Mouse (Mus musculus): ENCODE measurements at regions not wholly inside any gene's neighbourhood (a gene's known extent, or its start where the extent isn't known, plus 50 kb on each side); places are given as distances from the start of the nearest gene placed in this dataset.
"Not testable (repeated sequence)": the region's sequence is repeated elsewhere in the genome, so short reads cannot be mapped to it uniquely, and the experiment has no call there.

- Histone ChIP-seq H3K4me2 (ENCODE audit: low read length) (no peak overlapping the region), H3K9ac (replicated peaks; ENCODE audit: low read depth, low read length) (no peak overlapping the region), H3K4me1 (replicated peaks; ENCODE audit: control insufficient read depth, insufficient read depth, low read length) (no peaks in the 10 kb centered on the region), H3K4me3 (replicated peaks; ENCODE audit: low read length) (no peak overlapping the region), H3K27me3 (replicated peaks; ENCODE audit: control insufficient read depth, insufficient read depth, low read length) (no peaks in the 10 kb centered on the region), H3K36me3 (ENCODE audit: control insufficient read depth, insufficient read depth) (no peaks in the 10 kb centered on the region), H3K9me3 (ENCODE audit: control insufficient read depth, low read length) (no peaks in the 10 kb centered on the region), H3K27ac (ENCODE audit: low read length) (no peak overlapping the region)
- WGBS, result 31% methylated on average over 2 of the region's 2 CpGs
- ATAC-seq, result peak; percentile 93
These were observed 74.1 kb upstream of the Diaph3 start for GRCm38 (mm10) chr14:87215099-87215498.

GRCm38 (mm10) chr14:87217042-87217441, 76.0 kb upstream of the Diaph3 start:
- no peak overlapping the region for H3K27ac ChIP-seq (ENCODE audit: low read length)
- no peaks in the 10 kb centered on the region for H3K27me3 ChIP-seq (replicated peaks; ENCODE audit: control insufficient read depth, insufficient read depth, low read length)
- no peak overlapping the region for H3K9ac ChIP-seq (replicated peaks; ENCODE audit: low read depth, low read length)
- no peaks in the 10 kb centered on the region for H3K4me1 ChIP-seq (replicated peaks; ENCODE audit: control insufficient read depth, insufficient read depth, low read length)
- no peaks in the 10 kb centered on the region for H3K36me3 ChIP-seq (ENCODE audit: control insufficient read depth, insufficient read depth)
- no peaks in the 10 kb centered on the region for H3K9me3 ChIP-seq (ENCODE audit: control insufficient read depth, low read length)
- H3K4me2 ChIP-seq (ENCODE audit: low read length), result no peak overlapping the region
- WGBS, result 77% methylated on average over 7 of the region's 7 CpGs
- no peak for ATAC-seq
- H3K4me3 ChIP-seq (replicated peaks; ENCODE audit: low read length), result no peak overlapping the region

- Histone ChIP-seq H3K4me1 (replicated peaks; ENCODE audit: control insufficient read depth, insufficient read depth, low read length) (no peaks in the 10 kb centered on the region; the same call in 1 of the 2 replicates), H3K9ac (replicated peaks; ENCODE audit: low read depth, low read length) (no peak overlapping the region), H3K9me3 (ENCODE audit: control insufficient read depth, low read length) (no peaks in the 10 kb centered on the region), H3K27me3 (replicated peaks; ENCODE audit: control insufficient read depth, insufficient read depth, low read length) (no peaks in the 10 kb centered on the region), H3K4me3 (replicated peaks; ENCODE audit: low read length) (no peak overlapping the region), H3K36me3 (ENCODE audit: control insufficient read depth, insufficient read depth) (no peaks in the 10 kb centered on the region), H3K27ac (ENCODE audit: low read length) (no peak overlapping the region), H3K4me2 (ENCODE audit: low read length) (no peak overlapping the region)
- no peak for ATAC-seq
- WGBS, result 91% methylated on average over 3 of the region's 3 CpGs
These were observed 78.9 kb upstream of the Diaph3 start for GRCm38 (mm10) chr14:87219975-87220374.

- peak; percentile 57 for ATAC-seq
- H3K4me3 ChIP-seq (replicated peaks; ENCODE audit: low read length), result no peak overlapping the region
- no peak overlapping the region for H3K9ac ChIP-seq (replicated peaks; ENCODE audit: low read depth, low read length)
- no peaks in the 10 kb centered on the region for H3K27me3 ChIP-seq (replicated peaks; ENCODE audit: control insufficient read depth, insufficient read depth, low read length)
- H3K9me3 ChIP-seq (ENCODE audit: control insufficient read depth, low read length), result no peaks in the 10 kb centered on the region
- H3K36me3 ChIP-seq (ENCODE audit: control insufficient read depth, insufficient read depth), result no peaks in the 10 kb centered on the region
- WGBS, result 39% methylated on average over 5 of the region's 5 CpGs
- H3K4me1 ChIP-seq (replicated peaks; ENCODE audit: control insufficient read depth, insufficient read depth, low read length), result no peaks in the 10 kb centered on the region; the same call in 1 of the 2 replicates
- no peak overlapping the region for H3K27ac ChIP-seq (ENCODE audit: low read length)
- H3K4me2 ChIP-seq (ENCODE audit: low read length), result no peak overlapping the region
These were observed 83.8 kb upstream of the Diaph3 start for GRCm38 (mm10) chr14:87224870-87225269.

- no peaks in the 10 kb centered on the region for H3K4me1 ChIP-seq (replicated peaks; ENCODE audit: control insufficient read depth, insufficient read depth, low read length)
- no peaks in the 10 kb centered on the region for H3K27me3 ChIP-seq (replicated peaks; ENCODE audit: control insufficient read depth, insufficient read depth, low read length)
- 92% methylated on average over 2 of the region's 2 CpGs for WGBS
- H3K36me3 ChIP-seq (ENCODE audit: control insufficient read depth, insufficient read depth), result no peaks in the 10 kb centered on the region
- ATAC-seq, result no peak
- H3K4me3 ChIP-seq (replicated peaks; ENCODE audit: low read length), result no peak overlapping the region
- no peak overlapping the region for H3K27ac ChIP-seq (ENCODE audit: low read length)
- no peaks in the 10 kb centered on the region for H3K9me3 ChIP-seq (ENCODE audit: control insufficient read depth, low read length)
- no peak overlapping the region for H3K4me2 ChIP-seq (ENCODE audit: low read length)
- no peak overlapping the region for H3K9ac ChIP-seq (replicated peaks; ENCODE audit: low read depth, low read length)
These were observed 108.2 kb upstream of the Diaph3 start for GRCm38 (mm10) chr14:87249258-87249657.

GRCm38 (mm10) chr14:87255484-87256208, 114.6 kb upstream of the Diaph3 start:
- H3K4me1 ChIP-seq (replicated peaks; ENCODE audit: control insufficient read depth, insufficient read depth, low read length), result no peaks in the 10 kb centered on the region
- WGBS, result 68% methylated on average over 5 of the region's 5 CpGs
- H3K27me3 ChIP-seq (replicated peaks; ENCODE audit: control insufficient read depth, insufficient read depth, low read length), result no peaks in the 10 kb centered on the region
- H3K27ac ChIP-seq (ENCODE audit: low read length), result no peak overlapping the region
- H3K4me2 ChIP-seq (ENCODE audit: low read length), result no peak overlapping the region
- no peak overlapping the region for H3K4me3 ChIP-seq (replicated peaks; ENCODE audit: low read length)
- ATAC-seq, result no peak
- H3K9me3 ChIP-seq (ENCODE audit: control insufficient read depth, low read length), result no peaks in the 10 kb centered on the region
- no peaks in the 10 kb centered on the region for H3K36me3 ChIP-seq (ENCODE audit: control insufficient read depth, insufficient read depth)
- no peak overlapping the region for H3K9ac ChIP-seq (replicated peaks; ENCODE audit: low read depth, low read length)

GRCm38 (mm10) chr14:87261726-87262125, 120.7 kb upstream of the Diaph3 start:
- Histone ChIP-seq H3K9me3 (ENCODE audit: control insufficient read depth, low read length) (no peaks in the 10 kb centered on the region), H3K36me3 (ENCODE audit: control insufficient read depth, insufficient read depth) (no peaks in the 10 kb centered on the region), H3K9ac (replicated peaks; ENCODE audit: low read depth, low read length) (no peak overlapping the region), H3K27ac (ENCODE audit: low read length) (no peak overlapping the region), H3K4me2 (ENCODE audit: low read length) (no peak overlapping the region), H3K4me3 (replicated peaks; ENCODE audit: low read length) (no peak overlapping the region), H3K27me3 (replicated peaks; ENCODE audit: control insufficient read depth, insufficient read depth, low read length) (no peaks in the 10 kb centered on the region), H3K4me1 (replicated peaks; ENCODE audit: control insufficient read depth, insufficient read depth, low read length) (no peaks in the 10 kb centered on the region)
- ATAC-seq, result no peak
- 67% methylated on average over 5 of the region's 5 CpGs for WGBS

GRCm38 (mm10) chr14:87264826-87265225, 123.8 kb upstream of the Diaph3 start:
- no peak overlapping the region for H3K4me3 ChIP-seq (replicated peaks; ENCODE audit: low read length)
- no peaks in the 10 kb centered on the region for H3K9me3 ChIP-seq (ENCODE audit: control insufficient read depth, low read length)
- no peaks in the 10 kb centered on the region for H3K27me3 ChIP-seq (replicated peaks; ENCODE audit: control insufficient read depth, insufficient read depth, low read length)
- no peaks in the 10 kb centered on the region for H3K4me1 ChIP-seq (replicated peaks; ENCODE audit: control insufficient read depth, insufficient read depth, low read length)
- no peak overlapping the region for H3K27ac ChIP-seq (ENCODE audit: low read length)
- H3K4me2 ChIP-seq (ENCODE audit: low read length), result no peak overlapping the region
- H3K9ac ChIP-seq (replicated peaks; ENCODE audit: low read depth, low read length), result no peak overlapping the region
- no peaks in the 10 kb centered on the region for H3K36me3 ChIP-seq (ENCODE audit: control insufficient read depth, insufficient read depth)
- ATAC-seq, result no peak
- 93% methylated on average over 4 of the region's 4 CpGs for WGBS

GRCm38 (mm10) chr14:87266309-87266708, 125.3 kb upstream of the Diaph3 start:
- WGBS, result 36% methylated on average over 6 of the region's 6 CpGs
- no peaks in the 10 kb centered on the region for H3K36me3 ChIP-seq (ENCODE audit: control insufficient read depth, insufficient read depth)
- H3K4me3 ChIP-seq (replicated peaks; ENCODE audit: low read length), result no peak overlapping the region
- no peaks in the 10 kb centered on the region for H3K4me1 ChIP-seq (replicated peaks; ENCODE audit: control insufficient read depth, insufficient read depth, low read length)
- H3K9me3 ChIP-seq (ENCODE audit: control insufficient read depth, low read length), result no peaks in the 10 kb centered on the region
- H3K9ac ChIP-seq (replicated peaks; ENCODE audit: low read depth, low read length), result no peak overlapping the region
- no peak overlapping the region for H3K4me2 ChIP-seq (ENCODE audit: low read length)
- ATAC-seq, result peak; percentile 63
- H3K27ac ChIP-seq (ENCODE audit: low read length), result no peak overlapping the region
- no peaks in the 10 kb centered on the region for H3K27me3 ChIP-seq (replicated peaks; ENCODE audit: control insufficient read depth, insufficient read depth, low read length)

GRCm38 (mm10) chr14:87289266-87289665, 127.2 kb upstream of the Tdrd3 start:
- WGBS, result 86% methylated on average over 8 of the region's 8 CpGs
- ATAC-seq, result not testable (repeated sequence)

More at GRCm38 (mm10) chr14:87289266-87289665, 127.2 kb upstream of the Tdrd3 start:
- H3K4me3 ChIP-seq (replicated peaks; ENCODE audit: low read length); H3K36me3 ChIP-seq (ENCODE audit: control insufficient read depth, insufficient read depth); H3K9ac ChIP-seq (replicated peaks; ENCODE audit: low read depth, low read length); H3K27ac ChIP-seq (ENCODE audit: low read length); H3K4me2 ChIP-seq (ENCODE audit: low read length); H3K4me1 ChIP-seq (replicated peaks; ENCODE audit: control insufficient read depth, insufficient read depth, low read length); H3K9me3 ChIP-seq (ENCODE audit: control insufficient read depth, low read length); H3K27me3 ChIP-seq (replicated peaks; ENCODE audit: control insufficient read depth, insufficient read depth, low read length): not testable (repeated sequence)
